Mouse (Mus musculus) fat pad, adult 2 months (tissue): ENCODE data around the gene Parp16.
"Not testable (repeated sequence)": the region's sequence is repeated elsewhere in the genome, so short reads cannot be mapped to it uniquely, and the experiment has no call there.

Experiments
- DNase-seq: peaks from one replicate; pipeline ENCODE4 v3.0.0-alpha.2; 2011; ENCODE audit warnings: low read depth, low spot score; ENCODE audit errors: extremely low read depth

The Parp16 gene

DNA sequence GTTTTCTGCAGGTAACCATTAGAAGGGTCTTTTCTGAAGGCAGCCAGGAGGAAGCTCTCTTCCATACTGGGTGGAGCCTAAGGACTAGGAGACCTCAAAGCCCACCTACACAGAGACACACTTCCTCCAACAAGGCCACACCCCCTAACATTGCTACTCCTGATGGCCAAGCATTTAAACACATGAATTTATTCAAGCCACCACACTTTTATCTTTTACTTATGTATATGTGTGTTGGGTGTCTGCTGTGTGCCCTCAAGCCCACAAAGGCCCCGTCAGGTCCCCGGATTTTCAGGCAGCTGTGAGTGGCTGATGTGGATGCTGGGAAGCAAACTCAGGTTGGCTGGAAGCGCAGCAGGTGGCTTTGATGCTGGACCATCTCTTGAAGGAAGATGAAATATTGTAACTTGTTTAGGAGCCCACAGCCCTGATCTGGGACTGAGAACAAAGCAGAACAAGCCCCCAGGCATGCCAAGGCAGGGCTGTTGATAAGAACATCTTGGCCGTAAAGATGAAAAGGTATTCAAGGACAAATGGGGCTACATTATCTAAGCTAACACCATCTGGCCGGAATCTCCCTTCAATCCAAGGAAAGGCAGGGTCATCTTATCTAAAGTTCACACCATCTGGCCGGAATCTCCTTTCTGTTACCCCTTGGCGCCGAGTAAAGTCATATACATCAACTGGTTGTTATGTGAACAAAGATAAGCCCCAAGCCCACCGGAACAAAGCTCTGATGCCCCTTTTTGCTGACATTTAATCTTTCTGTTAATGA lies 12.1 kb downstream of the Parp16 start:
- not testable (repeated sequence) for DNase-seq

DNA sequence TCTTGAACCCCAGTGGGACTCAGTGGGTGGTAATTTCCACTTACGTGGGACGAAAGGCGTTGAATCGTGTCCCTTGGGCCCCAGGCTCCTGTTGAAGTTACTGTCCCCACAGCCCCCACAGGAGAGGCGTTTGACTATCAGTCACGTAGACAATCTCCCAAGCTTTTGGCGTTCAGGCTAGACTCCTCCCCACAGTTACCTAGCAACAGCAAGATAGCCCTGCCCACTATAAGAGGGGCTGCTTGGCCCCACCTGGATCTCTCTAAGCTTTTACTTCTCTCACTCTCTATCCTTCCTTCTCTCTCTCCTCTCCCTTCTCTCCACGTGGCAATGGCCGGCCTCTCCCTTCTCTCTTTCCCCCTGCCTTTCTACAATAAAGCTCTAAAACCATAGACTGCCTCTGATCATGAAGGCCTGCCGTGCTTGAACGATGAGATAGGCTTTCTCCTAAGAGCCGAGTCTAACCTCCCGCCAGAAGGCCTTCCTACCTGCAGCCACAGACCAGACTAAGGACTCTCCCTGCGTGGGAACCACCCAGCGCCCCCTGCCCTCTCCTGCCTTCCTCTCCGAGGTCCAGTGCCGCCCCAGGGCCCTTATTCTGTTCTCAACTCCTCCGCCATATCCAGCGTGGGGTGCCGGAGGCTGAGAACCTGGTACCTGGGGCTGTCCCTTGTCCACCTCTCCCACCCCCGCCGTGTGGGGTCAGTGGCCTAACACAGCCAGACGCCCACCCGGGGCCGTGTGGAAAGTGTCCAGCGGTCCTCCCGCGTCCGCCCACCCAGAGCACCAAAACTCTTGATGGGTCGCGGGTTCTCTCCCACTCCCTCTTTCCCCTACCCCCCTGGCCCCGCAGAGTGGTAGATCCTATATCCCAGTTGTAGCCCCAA lies 13.4 kb downstream of the Parp16 start:
- DNase-seq = no peak

DNA sequence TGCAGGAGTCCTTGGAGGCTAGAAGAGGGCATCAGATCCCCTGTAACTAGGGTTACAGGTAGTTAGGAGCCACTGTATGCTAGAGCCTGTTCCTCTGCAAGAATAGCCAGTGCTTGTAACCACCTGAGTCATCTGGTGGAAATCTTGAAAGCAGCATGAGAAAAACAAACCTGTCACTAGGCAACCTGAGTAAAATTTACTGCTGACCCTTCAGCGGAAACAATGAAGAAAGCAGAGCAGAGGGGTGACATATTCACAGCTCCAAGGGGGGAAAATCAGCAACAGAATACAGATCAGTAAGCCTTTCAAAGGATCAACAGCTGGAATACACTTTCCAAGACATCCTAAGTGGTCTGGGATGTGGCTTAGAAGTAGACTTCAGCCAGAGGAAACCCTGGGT lies 16.4 kb downstream of the Parp16 start:
- DNase-seq = no peak

DNA sequence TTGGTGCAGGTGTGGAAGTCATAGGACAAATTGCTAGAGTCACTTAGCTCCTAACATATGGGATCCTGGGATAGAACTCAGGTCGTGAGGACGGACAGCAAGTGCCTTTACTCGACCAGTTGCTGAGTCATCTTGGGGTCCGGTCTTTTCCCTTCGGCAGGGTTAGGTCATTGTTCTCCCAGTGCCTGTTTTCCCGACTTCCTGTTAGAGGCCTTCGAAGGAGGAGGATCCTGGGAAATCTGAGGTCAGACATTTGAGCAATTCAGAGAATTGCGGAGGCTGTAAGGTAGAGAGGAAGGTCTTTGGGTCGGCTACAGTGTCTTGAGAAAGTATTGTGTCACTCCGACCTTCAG lies 19.2 kb downstream of the Parp16 start:
- no peak for DNase-seq

DNA sequence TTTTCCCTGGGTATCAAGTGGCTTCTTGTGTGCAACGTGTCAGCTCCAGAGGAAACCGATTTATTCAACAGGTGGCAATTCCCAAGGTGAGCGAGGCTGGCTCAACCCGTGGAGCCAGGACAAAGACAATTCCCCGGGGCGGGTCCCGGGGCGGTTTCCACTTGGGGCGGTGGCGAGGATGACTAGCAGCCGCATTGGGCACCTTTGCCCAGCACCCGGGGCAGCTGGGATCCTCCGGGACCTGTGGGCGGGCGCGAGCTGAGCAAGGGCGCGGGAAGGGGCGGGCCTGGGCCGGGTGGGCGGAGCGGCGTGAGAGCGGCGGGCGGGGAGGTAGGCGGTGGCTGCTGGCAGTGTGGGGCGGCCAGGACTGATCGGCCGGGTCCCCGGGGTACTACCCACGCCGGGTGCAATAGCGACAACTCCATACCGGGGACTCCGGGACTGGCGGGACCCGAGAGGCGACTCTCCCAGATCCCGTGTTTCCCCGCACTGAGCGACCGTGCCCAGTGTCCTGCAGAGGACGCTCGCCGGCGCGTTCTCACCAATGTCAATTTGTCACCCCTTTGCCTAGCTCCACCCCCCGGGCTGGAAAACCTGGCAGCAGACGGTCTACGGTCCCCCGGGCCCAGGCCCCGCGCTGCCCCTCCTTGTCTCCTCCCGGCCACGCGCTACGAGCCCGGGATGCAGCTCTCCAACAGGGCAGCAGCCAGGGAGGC lies 19.8 kb downstream of the Parp16 start:
- no peak for DNase-seq

DNA sequence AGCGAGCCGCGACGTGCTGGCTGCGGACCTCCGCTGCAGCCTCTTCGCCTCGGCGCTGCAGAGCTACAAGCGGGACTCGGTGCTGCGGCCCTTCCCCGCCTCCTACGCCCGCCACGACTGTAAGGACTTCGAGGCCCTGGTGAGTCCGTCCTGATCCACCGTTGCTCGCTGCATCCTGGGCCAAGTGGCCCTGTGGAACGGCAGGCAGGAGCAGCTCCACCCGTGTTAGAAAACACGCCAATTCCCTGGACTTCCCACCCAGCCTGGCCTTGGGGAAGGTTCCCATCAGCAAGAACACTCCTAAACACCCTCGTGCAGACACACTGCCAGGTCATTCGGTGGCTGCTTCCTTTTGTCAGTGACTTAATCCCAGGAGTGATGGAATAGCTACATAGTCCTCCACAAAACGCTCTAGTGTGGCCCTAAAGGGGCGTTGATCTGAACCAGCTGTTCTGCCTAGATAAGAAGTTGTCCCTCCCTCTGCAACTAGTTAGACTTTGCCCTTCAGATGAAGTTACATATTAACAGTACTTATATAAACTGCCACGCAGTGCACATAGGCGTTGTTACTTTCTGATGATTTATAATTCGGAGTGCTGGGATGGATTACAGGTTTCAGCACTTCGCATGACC lies 20.5 kb downstream of the Parp16 start:
- no peak for DNase-seq

DNA sequence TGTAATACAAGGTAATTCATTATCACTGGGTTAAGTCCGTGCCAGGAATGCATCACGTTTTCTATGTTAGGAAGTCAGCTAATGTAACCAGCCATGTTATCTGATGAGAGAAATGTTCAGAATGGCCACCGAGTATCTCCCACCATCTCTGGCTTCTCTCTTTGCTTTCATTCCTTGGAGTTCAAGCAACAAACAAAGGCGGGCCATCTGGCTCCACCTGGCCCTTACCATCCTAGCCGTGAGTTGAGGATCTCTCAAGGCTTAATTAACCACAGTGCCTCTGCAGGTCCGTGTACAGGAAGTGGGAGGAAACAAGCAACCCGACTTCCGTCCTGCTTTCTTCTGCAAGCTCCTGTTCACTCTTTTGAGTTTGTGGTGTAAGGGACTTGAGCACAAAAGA lies 21.8 kb downstream of the Parp16 start:
- no peak for DNase-seq

DNA sequence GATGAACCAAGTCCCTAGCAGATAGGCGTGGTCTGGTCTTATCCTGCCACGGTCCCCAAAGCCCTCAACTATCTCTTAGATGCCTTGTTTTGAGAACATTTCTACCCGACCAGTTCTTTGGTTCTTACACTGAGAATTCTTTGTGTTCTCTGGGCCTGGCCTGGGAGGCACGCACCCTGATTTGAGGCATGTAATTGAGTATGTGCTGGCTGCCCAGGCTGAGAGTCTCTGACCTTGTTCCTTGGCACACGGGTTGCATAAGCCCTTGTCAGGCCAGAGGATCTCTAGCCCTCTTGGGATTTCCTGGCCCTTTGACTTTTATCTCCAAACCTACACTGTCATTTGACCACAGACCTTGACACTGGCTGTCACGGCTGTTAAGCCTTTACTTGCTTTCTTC lies 22.5 kb downstream of the Parp16 start:
- no peak for DNase-seq

DNA sequence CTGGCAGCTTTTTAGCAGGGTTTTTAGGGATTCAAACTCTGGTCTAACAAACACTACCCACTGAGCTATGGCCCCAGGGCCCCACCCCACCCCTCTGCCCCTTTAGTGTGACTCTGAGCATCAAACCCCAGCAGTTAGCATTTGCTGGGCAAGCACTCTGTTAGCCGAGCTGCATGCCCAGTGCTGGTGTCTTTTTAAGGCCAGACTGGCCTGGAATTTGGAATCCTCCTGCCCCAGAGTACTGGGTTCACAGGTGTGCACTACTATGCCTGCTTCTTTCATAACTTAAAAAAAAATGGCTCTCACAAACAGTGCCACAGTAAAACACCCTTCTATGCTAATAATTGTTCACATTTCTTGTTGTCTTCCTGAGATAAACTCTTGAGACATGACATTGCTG lies 23.8 kb downstream of the Parp16 start:
- no peak for DNase-seq

DNA sequence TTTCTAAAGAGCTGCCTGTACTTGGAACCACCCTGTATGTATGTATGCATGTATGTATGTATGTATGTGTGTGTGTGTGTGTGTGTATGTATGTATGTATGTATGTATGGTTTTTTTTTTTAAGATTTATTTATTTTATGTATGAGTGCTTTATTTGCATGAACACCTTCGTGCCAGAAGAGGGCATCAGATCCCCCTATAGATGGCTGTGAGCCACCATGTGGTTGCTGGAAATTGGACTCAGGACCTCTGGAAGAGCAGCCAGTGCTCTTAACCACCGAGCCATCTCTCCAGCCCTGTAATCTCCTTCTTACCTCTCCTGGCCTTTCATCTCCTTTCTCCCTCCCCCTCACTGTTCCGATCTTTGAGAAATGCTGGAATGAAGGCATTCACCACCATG lies 25.2 kb downstream of the Parp16 start:
- DNase-seq = not testable (repeated sequence)

DNA sequence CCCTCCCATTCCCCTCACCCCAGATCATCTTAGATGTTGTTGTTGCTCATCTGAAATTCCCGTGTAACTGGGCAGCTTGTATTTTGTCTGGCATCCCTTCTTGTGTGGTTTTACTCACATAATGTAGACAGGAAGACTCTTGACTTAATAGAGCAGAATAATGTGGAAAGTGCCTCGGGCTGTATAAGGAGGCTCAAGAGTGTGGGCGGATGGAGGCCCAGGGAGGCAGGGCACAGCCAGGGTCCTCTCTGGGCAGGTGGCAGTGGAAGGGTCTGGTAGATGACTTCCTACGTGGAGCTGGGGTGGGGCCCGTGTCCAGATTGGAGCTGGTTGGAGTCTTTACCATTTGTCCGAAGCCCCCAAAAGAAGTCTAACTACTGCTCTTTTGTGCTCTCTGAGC lies 28.8 kb downstream of the Parp16 start:
- no peak for DNase-seq

DNA sequence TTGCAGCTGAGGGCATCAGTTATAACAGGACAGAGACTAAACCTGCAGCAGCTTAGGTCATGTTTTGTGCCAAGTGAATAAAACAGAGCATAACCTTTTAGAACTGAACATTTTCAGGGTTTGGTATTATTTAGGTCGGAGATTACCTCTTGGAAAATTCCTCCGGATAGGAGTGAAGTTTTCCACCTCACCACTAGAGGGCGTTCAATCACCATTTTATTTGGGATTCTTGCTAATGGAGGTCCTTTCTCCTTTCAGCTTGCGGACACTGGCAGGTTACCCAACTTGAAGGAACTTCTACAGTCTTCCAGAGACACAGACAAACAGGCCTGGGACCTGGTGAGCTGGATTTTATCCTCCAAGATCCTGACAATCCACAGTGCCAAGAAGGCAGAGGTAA lies 30.6 kb downstream of the Parp16 start:
- no peak for DNase-seq

DNA sequence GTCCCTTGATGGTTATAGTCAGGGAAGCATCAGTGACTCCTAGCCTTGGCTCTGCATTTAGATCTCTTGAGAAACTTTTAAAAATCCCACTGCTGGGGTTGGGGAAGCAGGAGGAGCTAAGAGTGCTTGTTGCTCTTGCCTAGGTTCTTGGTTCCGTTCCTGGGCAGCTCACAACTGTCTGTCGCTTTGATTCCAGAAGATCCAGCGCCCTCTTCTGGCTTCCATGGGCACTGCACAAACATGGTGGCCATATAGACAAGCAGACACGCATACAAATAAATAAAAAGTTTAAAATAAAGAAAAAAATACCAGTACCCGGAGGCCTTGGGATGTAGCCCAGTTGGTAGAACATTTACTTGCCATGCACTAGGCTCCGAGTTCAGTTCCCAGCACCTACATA lies 35.1 kb downstream of the Parp16 start:
- no peak for DNase-seq

DNA sequence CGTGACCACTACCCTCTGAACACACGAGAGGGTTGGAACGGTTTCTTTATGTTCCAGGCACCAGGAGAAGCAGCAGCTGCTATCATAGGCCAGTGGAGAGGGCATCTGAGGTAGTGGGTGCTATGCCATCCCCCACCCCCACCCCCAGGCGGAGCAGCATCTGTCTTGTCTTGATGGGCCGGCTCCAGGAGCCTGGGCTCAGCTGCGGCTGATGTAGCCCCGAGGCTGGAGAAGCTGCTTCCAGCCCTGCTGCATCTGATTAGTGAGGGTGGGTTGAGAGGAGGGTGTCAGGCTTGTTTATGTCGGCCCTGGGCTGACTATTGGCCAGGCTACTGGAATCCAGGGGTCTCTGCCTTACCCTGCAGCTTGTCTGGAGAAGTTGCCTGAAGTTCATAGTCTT lies 36.1 kb downstream of the Parp16 start:
- DNase-seq = no peak

DNA sequence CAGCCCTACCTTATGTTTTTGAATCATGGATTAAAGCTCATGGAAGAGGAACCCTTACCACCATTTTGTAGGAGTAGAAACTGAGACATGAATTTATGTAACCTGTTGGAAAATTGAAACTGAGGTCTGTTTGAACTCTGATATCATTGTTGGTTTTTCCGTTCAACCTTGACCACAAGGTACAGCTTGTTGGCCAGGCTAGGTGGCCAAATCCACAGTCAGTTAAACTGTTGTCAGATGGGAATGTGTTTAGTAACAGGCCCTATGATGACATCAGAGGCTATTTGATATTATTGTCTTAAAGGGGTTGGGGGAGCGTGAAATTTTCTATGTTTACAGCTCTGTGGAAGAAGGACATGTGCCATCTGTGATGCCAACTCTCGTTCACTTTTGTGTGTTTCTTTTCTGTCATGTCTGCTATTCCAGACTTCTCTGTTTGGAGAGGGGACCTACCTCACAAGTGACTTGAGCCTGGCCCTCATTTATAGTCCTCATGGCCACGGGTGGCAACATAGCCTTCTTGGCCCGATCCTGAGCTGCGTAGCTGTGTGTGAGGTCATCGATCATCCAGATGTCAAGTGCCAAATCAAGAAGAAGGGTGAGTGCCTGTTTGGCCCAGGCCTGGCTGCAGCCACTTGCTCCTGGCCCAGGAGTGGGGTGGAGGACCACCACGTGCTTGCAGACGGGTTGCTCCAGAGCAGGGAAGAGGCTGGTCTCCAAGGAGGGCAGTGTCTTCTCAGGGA lies 38.3 kb downstream of the Parp16 start:
- no peak for DNase-seq

DNA sequence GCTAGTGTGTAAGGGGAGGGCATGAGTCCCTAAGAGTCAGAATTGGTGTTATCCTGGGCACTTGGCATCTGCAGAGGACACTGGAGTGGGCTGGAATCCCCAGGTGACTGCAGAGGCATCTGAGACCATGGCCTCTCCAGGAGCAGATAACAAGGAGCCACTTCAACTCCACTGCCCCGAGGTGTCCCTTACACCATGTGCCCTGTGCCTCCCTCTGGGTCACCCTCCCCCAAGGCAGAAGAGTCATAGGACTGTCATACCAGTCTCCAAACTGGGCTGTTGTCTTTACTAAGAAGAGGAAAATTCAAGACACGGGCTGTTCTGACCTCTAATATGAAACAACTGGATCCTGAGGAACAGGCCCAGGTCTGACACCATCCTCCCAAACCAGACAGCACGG lies 39.6 kb downstream of the Parp16 start:
- no peak for DNase-seq

DNA sequence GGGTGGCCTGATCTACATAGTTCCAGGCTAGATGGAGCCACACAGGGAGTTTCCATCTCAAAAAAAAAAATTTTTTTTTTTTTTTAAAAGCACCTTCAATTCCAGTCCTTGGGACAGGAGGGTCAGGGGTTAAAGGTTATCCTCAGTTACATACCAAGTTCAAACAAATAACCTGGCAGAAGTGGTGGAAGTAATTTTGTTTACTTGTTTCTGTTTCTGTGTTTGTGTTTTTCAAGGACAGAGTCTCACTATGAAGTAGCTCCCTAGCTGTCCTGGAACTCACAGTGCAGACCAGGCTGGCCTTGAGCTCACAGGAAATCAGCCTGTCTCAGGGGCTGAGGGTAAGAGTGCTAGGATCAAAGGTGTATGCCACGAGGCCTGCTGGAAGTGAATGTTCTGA lies 40.4 kb downstream of the Parp16 start:
- DNase-seq = no peak

DNA sequence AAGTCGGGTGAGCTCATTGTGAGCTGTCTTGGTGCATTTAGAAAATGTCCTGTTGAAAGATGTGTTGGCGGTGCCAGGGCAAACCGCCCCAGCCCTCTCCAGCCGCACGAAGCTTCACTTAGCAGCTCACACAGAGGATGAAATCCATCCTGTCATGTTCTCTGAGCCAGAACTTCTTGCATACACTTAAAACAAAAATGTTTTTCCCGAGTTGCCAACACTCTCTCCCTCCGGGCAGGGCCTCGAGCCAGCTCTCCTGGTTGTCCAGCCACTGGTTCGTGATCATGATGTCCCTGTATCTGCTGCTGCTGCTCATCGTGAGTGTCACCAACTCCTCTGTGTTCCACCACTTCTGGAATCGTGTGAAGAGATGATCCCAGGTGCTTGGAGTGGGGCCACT lies 42.5 kb downstream of the Parp16 start:
- no peak for DNase-seq

DNA sequence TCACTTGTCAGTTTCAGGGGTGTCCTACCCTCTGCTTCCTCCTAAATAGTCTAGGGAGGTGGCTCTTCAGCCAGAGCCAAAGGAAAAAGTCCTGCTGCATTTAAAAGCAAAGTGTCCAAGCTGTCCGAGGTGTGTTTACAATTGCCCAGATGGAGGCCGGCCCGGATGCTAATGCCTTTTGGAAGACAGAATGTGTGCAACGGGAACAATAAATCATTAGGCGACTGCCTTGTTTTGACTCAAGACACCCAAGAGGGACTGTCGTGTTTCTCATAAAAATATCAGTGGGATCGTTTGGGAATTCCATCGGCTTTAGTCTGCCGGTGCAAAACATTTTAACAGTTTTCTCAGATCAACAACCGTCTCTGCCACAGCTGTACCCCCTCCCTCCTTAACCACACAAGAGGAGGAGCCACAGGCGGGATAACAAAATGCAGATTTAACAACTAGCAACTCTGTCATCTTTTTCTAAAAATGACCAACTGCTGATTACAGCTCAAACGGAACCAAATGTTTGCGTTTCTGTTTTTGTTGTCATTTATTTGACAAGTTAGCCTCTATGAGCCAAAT lies 43.1 kb downstream of the Parp16 start:
- DNase-seq = no peak

DNA sequence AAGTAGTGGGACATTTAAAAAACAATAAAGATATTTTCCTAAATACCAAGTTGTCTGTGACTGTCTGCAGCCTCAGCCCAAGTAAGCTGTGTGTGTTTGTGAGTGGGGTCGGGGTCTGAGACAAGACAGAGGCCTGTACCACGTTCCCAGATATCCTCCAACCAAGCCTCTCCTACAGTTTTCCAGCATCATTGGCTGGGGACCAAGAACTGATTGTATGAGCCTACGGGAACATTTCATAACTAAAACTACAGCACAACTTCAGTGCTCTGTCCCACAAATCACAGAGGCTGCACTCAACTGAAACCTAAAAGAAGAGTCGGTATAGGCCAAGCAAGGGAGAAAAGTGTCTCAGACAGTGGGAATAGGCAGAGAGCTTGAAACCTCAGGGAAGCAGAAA lies 44.0 kb downstream of the Parp16 start:
- DNase-seq = no peak
